10 mouse cellular contexts compared by ENCODE assay signal in genomic region chr10:80423562-80423961, GRCm38 (mm10). TPM values are rescaled to one million over a fixed set of nuclear protein-coding genes. Genes with fewer than 3 reads are reported as not detected.
DNase-seq lines count a peak whose midpoint lies in the region; ATAC-seq and TF ChIP-seq lines count a peak whose summit lies in the region.
"Had no signal": no experiment of that assay in that cellular context is flagged by ENCODE, and none has a peak within 500 bp of the region (broad histone marks: within the 10 kb centered on the region; RNA-seq: fewer than 3 reads in every experiment).

No protein-coding gene starts in this region.

- TF ChIP-seq CTCF in liver, postnatal 0 days (IDR thresholded peaks at IDR 0.05; ENCODE audit: low read depth): peak; percentile 25; the same call in 1 of the 2 replicates

- H3K27ac ChIP-seq in heart, embryonic 12.5 days (ENCODE audit: poor library complexity, severe bottlenecking): no peak overlapping the region
- H3K27ac ChIP-seq in embryonic facial prominence, embryonic 10.5 days (replicated peaks): no peak overlapping the region
- peak overlapping the region; percentile 91 for H3K27ac ChIP-seq in liver, postnatal 0 days (ENCODE audit: low read depth)
- H3K27ac ChIP-seq: macrophage had no signal

- no peak overlapping the region for H3K4me3 ChIP-seq in heart, embryonic 12.5 days
- H3K4me3 ChIP-seq in embryonic facial prominence, embryonic 10.5 days: peak overlapping the region; percentile 11; the same call in 1 of the 2 replicates
- no peak overlapping the region for H3K4me3 ChIP-seq in liver, postnatal 0 days (ENCODE audit: low read depth, low read length)

- no peak for TF ChIP-seq EP300 in liver, postnatal 0 days (IDR thresholded peaks at IDR 0.05; ENCODE audit: low read depth)

- DNase-seq in heart, adult 18-20 months: no peak
- peak; percentile 74 to 82 for DNase-seq in B cell, adult 2 months
- no peak for DNase-seq in embryonic facial prominence, embryonic 10.5 days (ENCODE audit: low spot score)
- peak; percentile 87 for DNase-seq in liver, postnatal 0 days
- DNase-seq in frontal cortex, postnatal 36 days (ENCODE audit: low spot score in 2 of 2): no peak
- DNase-seq in frontal cortex, postnatal 25 days (ENCODE audit: low spot score in 2 of 2): no peak
- DNase-seq: gastrocnemius, postnatal 14 days had no signal

- no peaks in the 10 kb centered on the region for H3K27me3 ChIP-seq in heart, embryonic 12.5 days (replicated peaks)
- no peaks in the 10 kb centered on the region for H3K27me3 ChIP-seq in embryonic facial prominence, embryonic 10.5 days (replicated peaks; ENCODE audit: low read depth, poor library complexity, severe bottlenecking)
- H3K27me3 ChIP-seq in liver, postnatal 0 days (ENCODE audit: insufficient read depth, low read length): no peaks in the 10 kb centered on the region

- ATAC-seq in heart, embryonic 12.5 days (ENCODE audit: insufficient number of reproducible peaks, low FRiP score): peak; percentile 75
- ATAC-seq in liver, postnatal 0 days: peak; percentile 48
- no peak for ATAC-seq in CD4-positive, CD25-positive, alpha-beta regulatory T cell, adult 4 months

- H3K4me1 ChIP-seq in heart, embryonic 12.5 days (replicated peaks): peaks cover 44% of the 10 kb centered on the region
- H3K4me1 ChIP-seq in embryonic facial prominence, embryonic 10.5 days: peaks cover 5% of the 10 kb centered on the region
- peaks cover 50% of the 10 kb centered on the region for H3K4me1 ChIP-seq in liver, postnatal 0 days (ENCODE audit: insufficient read depth)

- H3K4me2 ChIP-seq in heart, embryonic 12.5 days: no peak overlapping the region
- H3K4me2 ChIP-seq in liver, postnatal 0 days (ENCODE audit: low read depth, low read length): peak overlapping the region; percentile 41

- WGBS in heart, embryonic 12.5 days: 38% methylated on average over 4 of the region's 4 CpGs
- 61% methylated on average over 4 of the region's 4 CpGs for WGBS in embryonic facial prominence, embryonic 10.5 days
- 27% methylated on average over 4 of the region's 4 CpGs for WGBS in liver, postnatal 0 days (ENCODE audit: insufficient replicate concordance)

- no peak overlapping the region for H3K9ac ChIP-seq in heart, embryonic 12.5 days
- peak overlapping the region; percentile 4 for H3K9ac ChIP-seq in liver, postnatal 0 days (replicated peaks)

- H3K36me3 ChIP-seq in heart, embryonic 12.5 days: peaks cover 89% of the 10 kb centered on the region
- peaks cover 100% of the 10 kb centered on the region for H3K36me3 ChIP-seq in embryonic facial prominence, embryonic 10.5 days (replicated peaks)
- H3K36me3 ChIP-seq in liver, postnatal 0 days (replicated peaks; ENCODE audit: insufficient read depth, low read length): peaks cover 77% of the 10 kb centered on the region

- peaks cover 12% of the 10 kb centered on the region; the same call in 1 of the 2 replicates for H3K9me3 ChIP-seq in heart, embryonic 12.5 days (replicated peaks)
- H3K9me3 ChIP-seq in embryonic facial prominence, embryonic 10.5 days: peaks cover 10% of the 10 kb centered on the region; the same call in 1 of the 2 replicates
- peaks cover 5% of the 10 kb centered on the region for H3K9me3 ChIP-seq in liver, postnatal 0 days (ENCODE audit: low read length)

RNA-seq across cellular contexts. Expression of gene Tcf3, which starts 9.9 kb away (rescaled TPM):
- polyA plus RNA-seq in heart, embryonic 12.5 days (2016; fragmentation: Nextera tagmentation; extraction: Ambion mirVana): 85.8 and 89.4 TPM in 2 replicates
- 10 to 100 TPM; 15.6 to 17.3 TPM for total RNA-seq in heart, adult 18-20 months (2021)
- polyA plus RNA-seq in embryonic facial prominence, embryonic 10.5 days (2016; fragmentation: Nextera tagmentation; extraction: Ambion mirVana): 225 and 235 TPM in 2 replicates
- 28.2 and 29.5 TPM in 2 replicates for polyA plus RNA-seq in liver, postnatal 0 days (2015; fragmentation: Nextera tagmentation; extraction: Ambion mirVana)
- polyA plus RNA-seq in CD4-positive, CD25-positive, alpha-beta regulatory T cell, adult 4 months (2017; shearing (Covaris generic)): 1 to 10 TPM; 7.5 to 8.5 TPM

RNA-seq across cellular contexts. Expression of gene Uqcr11, which starts 16.9 kb away (rescaled TPM):
- 951 and 1,026 TPM in 2 replicates for polyA plus RNA-seq in heart, embryonic 12.5 days (2016; fragmentation: Nextera tagmentation; extraction: Ambion mirVana)
- 1,000 to 10,000 TPM; 1,809 to 1,881 TPM for total RNA-seq in heart, adult 18-20 months (2021)
- 615 and 629 TPM in 2 replicates for polyA plus RNA-seq in embryonic facial prominence, embryonic 10.5 days (2016; fragmentation: Nextera tagmentation; extraction: Ambion mirVana)
- 753 and 771 TPM in 2 replicates for polyA plus RNA-seq in liver, postnatal 0 days (2015; fragmentation: Nextera tagmentation; extraction: Ambion mirVana)
- polyA plus RNA-seq in CD4-positive, CD25-positive, alpha-beta regulatory T cell, adult 4 months (2017; shearing (Covaris generic)): 100 to 1,000 TPM; 268 to 337 TPM

RNA-seq across cellular contexts. Expression of gene Mbd3, which starts 24.2 kb away (rescaled TPM):
- polyA plus RNA-seq in heart, embryonic 12.5 days (2016; fragmentation: Nextera tagmentation; extraction: Ambion mirVana): 176 and 181 TPM in 2 replicates
- 10 to 100 TPM; 93.3 to 97.7 TPM for total RNA-seq in heart, adult 18-20 months (2021)
- polyA plus RNA-seq in embryonic facial prominence, embryonic 10.5 days (2016; fragmentation: Nextera tagmentation; extraction: Ambion mirVana): 371 and 377 TPM in 2 replicates
- polyA plus RNA-seq in liver, postnatal 0 days (2015; fragmentation: Nextera tagmentation; extraction: Ambion mirVana): 33.4 and 33.5 TPM in 2 replicates
- polyA plus RNA-seq in CD4-positive, CD25-positive, alpha-beta regulatory T cell, adult 4 months (2017; shearing (Covaris generic)): 10 to 100 TPM; 26.7 to 27.2 TPM

RNA-seq across cellular contexts. Expression of gene Mex3d, which starts 36.1 kb away (rescaled TPM):
- 6.1 and 6.2 TPM in 2 replicates for polyA plus RNA-seq in heart, embryonic 12.5 days (2016; fragmentation: Nextera tagmentation; extraction: Ambion mirVana)
- total RNA-seq in heart, adult 18-20 months (2021): 1 to 10 TPM; 6.4 to 7.8 TPM
- polyA plus RNA-seq in embryonic facial prominence, embryonic 10.5 days (2016; fragmentation: Nextera tagmentation; extraction: Ambion mirVana): 6.4 and 7.1 TPM in 2 replicates
- polyA plus RNA-seq in liver, postnatal 0 days (2015; fragmentation: Nextera tagmentation; extraction: Ambion mirVana): 0.72 and 0.99 TPM in 2 replicates
- polyA plus RNA-seq in CD4-positive, CD25-positive, alpha-beta regulatory T cell, adult 4 months (2017; shearing (Covaris generic)): 1 to 10 TPM in 1 of 2 experiments, not detected in 1; 1.3 TPM

Comparison
In these comparisons a context has a peak if more than half of its experiments do, and no peak if none do; other contexts are left out.
1. DNase-seq: peak in B cell, adult 2 months (2 of 2) and liver, postnatal 0 days (single experiment); none in heart, adult 18-20 months (0 of 2), embryonic facial prominence, embryonic 10.5 days (single experiment), frontal cortex, postnatal 36 days (0 of 2) and frontal cortex, postnatal 25 days (0 of 2).